Mouse (Mus musculus): Measurements from ENCODE around the gene Olfr885.

Gene Olfr885

DNA sequence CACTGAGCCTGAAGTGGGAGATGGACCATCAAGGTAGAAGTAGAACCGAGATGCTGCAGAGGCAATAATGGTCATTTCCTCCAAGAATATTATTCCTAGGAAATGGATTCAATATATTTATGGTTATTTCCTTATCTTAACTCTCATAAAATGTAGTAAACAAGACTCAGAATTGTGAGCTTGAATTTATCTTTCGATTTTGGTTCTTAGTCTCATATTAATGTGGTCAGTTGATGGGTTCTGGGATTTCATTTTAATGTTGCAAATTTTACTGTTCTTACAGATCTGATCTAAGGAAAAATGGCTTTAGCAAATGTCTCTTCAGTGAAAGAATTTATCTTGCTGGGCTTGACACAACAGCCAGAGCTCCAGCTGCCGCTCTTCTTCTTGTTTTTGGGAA lies at the start of gene Olfr885:
Olfr885 (plus strand) TSS at position 301 of the 400 bp plus-strand sequence.
- no peak for DNase-seq (ENCODE audit: low spot score)

GRCm38 (mm10) chr9:38025508-38025907 lies 35.6 kb upstream of the Olfr885 start, which contains the start of gene Olfr883:
TSS of gene Olfr883 (plus strand) at chr9:38025808.
- DNase-seq (ENCODE audit: low spot score) = no peak

DNA sequence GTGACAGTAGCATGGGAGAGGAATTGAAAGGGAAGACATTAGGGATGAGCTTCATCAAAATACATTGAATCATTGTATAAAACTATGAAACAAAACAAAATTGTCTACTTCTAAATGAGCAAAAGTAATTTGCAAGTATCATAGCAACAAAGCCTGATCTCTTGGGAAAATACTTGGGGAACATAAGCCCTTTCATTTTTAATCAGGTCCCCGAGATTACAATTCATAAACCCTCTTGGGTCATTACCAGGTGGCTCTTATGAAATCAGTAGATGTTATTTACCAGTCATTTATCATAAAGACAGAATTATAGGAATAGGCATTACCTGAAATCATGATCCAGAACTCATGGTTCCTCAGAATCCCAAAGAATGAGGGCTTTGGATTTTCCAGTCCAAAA lies 14.9 kb upstream of the Olfr885 start, which contains the start of gene Olfr884:
Olfr884 (plus strand) TSS at position 301 of the 400 bp plus-strand sequence.
- DNase-seq (ENCODE audit: low spot score) = no peak

GRCm38 (mm10) chr9:38083772-38084171 lies 22.6 kb downstream of the Olfr885 start, which contains the start of gene Olfr887:
TSS of gene Olfr887 (plus strand) at chr9:38084072.
- DNase-seq (ENCODE audit: low spot score) = no peak

DNA sequence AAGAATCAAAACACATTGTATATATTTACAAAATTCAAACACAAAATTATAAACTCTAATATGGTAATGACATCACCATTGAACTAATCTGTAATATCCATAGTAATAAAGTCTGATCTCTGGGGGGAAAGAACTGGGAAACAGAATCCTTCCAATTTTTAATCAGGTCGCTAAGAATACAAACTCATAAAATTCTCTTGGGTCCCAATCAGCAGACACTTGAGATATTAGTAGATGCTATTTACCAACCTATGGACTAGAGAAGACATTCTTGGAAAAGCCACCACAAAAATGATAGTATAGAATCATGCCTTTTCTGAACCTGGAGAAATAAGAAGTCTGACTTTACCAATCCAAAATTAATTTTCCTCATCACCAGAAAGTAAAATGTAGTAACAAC lies 46.7 kb downstream of the Olfr885 start, which contains the start of gene Olfr888:
Olfr888 (plus strand) TSS at position 301 of the 400 bp plus-strand sequence.
- DNase-seq (ENCODE audit: low spot score) = no peak

Measured in yolk sac, embryonic 10.5 days (tissue).